Mouse (Mus musculus) hindbrain, postnatal 0 days (tissue): ENCODE measurements at regions not wholly inside any gene's neighbourhood (a gene's known extent, or its start where the extent isn't known, plus 50 kb on each side); places are given as distances from the start of the nearest gene placed in this dataset.
"Not testable (repeated sequence)": the region's sequence is repeated elsewhere in the genome, so short reads cannot be mapped to it uniquely, and the experiment has no call there.

Experiments
- ATAC-seq: fragments of 200-750 bp; cut with Nextera tagmentation; 2 replicates; pipeline ENCODE4 v1.8.0; 2017; ENCODE audit warnings: mild to moderate bottlenecking, moderate TSS enrichment, moderate library complexity
- DNase-seq: peaks from one replicate; pipeline ENCODE4 v3.0.0-alpha.2; 2015; ENCODE audit warnings: low spot score
- H3K27ac ChIP-seq: fragments of 300-500 bp; sonication (generic); 2 replicates; pipeline ENCODE4 v1.5.1; 2014; ENCODE audit warnings: mild to moderate bottlenecking
- H3K27me3 ChIP-seq: fragments of 300-500 bp; sonication (generic); 2 replicates; pipeline ENCODE4 v1.6.1; 2014; ENCODE audit warnings: low read length, mixed read lengths; ENCODE audit not compliant: insufficient read depth
- H3K36me3 ChIP-seq: fragments of 300-500 bp; sonication (generic); 2 replicates; pipeline ENCODE4 v1.6.1; 2014; ENCODE audit warnings: low read length, mixed read lengths; ENCODE audit not compliant: insufficient read depth
- H3K4me1 ChIP-seq: fragments of 300-500 bp; sonication (generic); 2 replicates; pipeline ENCODE4 v1.6.1; 2014; ENCODE audit warnings: antibody characterized with exemption, low read length, mixed read lengths; ENCODE audit not compliant: insufficient read depth
- H3K4me2 ChIP-seq: fragments of 300-500 bp; sonication (generic); 2 replicates; pipeline ENCODE4 v1.6.1; 2014; ENCODE audit warnings: low read depth, mild to moderate bottlenecking, low read length, moderate library complexity, mixed read lengths
- H3K4me3 ChIP-seq: fragments of 300-500 bp; sonication (generic); 2 replicates; pipeline ENCODE4 v1.5.1; 2014; ENCODE audit warnings: low read length
- H3K9ac ChIP-seq: fragments of 300-500 bp; sonication (generic); replicated peaks from 2 replicates; pipeline ENCODE4 v1.6.1; 2014; ENCODE audit warnings: mild to moderate bottlenecking, low read length, moderate library complexity, mixed read lengths
- H3K9me3 ChIP-seq: fragments of 300-500 bp; sonication (generic); 2 replicates; pipeline ENCODE4 v1.6.1; 2016; ENCODE audit warnings: low read length, mixed read lengths
- CTCF ChIP-seq: IDR thresholded peaks from 2 replicates; pipeline ENCODE4 v1.5.1; 2016; ENCODE audit warnings: antibody characterized with exemption, control low read depth, low read depth
- WGBS: fragments of 180-500 bp; shearing (Covaris S2); extraction: QIAGEN DNeasy Blood & Tissue Kit; methylation state at CpG from one replicate; pipeline ENCODE4 v1.1.7; 2014; 5-methylcytosine and 5-hydroxymethylcytosine counted together

DNA sequence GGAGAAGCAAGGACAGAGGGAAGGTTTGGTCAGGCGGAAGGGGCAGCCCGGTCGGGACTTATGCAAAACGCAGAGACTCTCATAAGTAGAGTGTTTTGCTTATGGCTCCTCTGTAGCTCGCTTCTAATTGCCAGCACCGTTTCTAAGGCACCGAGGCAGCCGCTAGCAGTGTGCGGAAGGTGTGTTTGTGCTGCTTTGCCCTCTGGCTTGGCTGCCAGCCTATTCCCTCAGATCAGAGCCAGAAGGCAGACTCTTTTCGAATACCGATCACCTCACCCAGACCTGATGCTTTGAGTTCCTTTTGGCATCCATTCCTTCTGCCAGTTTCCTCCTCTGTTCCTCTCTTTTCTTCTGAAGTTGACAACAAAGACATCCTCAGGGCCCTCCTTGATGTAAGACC lies 93.4 kb upstream of the Ttc29 start:
- Histone ChIP-seq H3K36me3 (no peaks in the 10 kb centered on the region), H3K27ac (no peak overlapping the region; the same call in 1 of the 2 replicates), H3K4me1 (no peaks in the 10 kb centered on the region), H3K4me3 (no peak overlapping the region), H3K4me2 (peak overlapping the region; percentile 23; the same call in 1 of the 2 replicates), H3K9ac (no peak overlapping the region), H3K9me3 (no peaks in the 10 kb centered on the region), H3K27me3 (no peaks in the 10 kb centered on the region)
- DNase-seq (peak; percentile 74), ATAC-seq (peak; percentile 64; the same call in 1 of the 2 replicates)
- no peak for TF ChIP-seq CTCF
- WGBS: 30% methylated on average over 11 of the region's 11 CpGs

- TF ChIP-seq CTCF: peak; percentile 55
- H3K4me1 ChIP-seq: no peaks in the 10 kb centered on the region
- DNase-seq (peak; percentile 43), ATAC-seq (no peak)
- H3K4me3 ChIP-seq: no peak overlapping the region
- H3K4me2 ChIP-seq: no peak overlapping the region
- H3K9me3 ChIP-seq: no peaks in the 10 kb centered on the region
- no peak overlapping the region for H3K27ac ChIP-seq
- H3K27me3 ChIP-seq: no peaks in the 10 kb centered on the region
- WGBS: 56% methylated on average over 5 of the region's 5 CpGs
- no peak overlapping the region for H3K9ac ChIP-seq
- H3K36me3 ChIP-seq: no peaks in the 10 kb centered on the region
Measured at GRCm38 (mm10) chr8:78124248-78124647, 88.8 kb upstream of the Ttc29 start.

DNA sequence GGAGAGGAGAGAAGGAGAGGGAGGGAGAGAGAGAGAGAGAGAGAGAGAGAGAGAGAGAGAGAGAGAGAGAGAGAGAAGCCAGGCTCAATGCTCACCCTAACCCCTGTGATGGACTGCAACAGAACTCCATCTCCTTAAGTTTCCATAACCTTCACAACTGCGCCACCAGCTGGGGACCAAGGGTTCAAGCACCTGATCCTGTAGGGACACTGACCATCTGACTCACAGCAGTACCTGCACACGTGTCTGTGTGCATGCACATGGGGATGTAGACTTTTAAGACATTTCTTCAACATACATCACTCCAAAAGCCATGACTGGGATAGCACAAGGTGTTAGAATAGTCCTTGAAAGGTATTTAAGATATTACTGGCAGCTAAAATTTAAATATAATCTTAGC lies 85.2 kb upstream of the Ttc29 start:
- no peak overlapping the region for H3K4me2 ChIP-seq
- no peaks in the 10 kb centered on the region for H3K9me3 ChIP-seq
- WGBS: 22% methylated on average over 2 of the region's 2 CpGs
- no peaks in the 10 kb centered on the region for H3K4me1 ChIP-seq
- ATAC-seq (no peak), DNase-seq (peak; percentile 59)
- H3K9ac ChIP-seq: no peak overlapping the region
- H3K27ac ChIP-seq: no peak overlapping the region
- no peaks in the 10 kb centered on the region for H3K27me3 ChIP-seq
- H3K4me3 ChIP-seq: no peak overlapping the region
- TF ChIP-seq CTCF: peak; percentile 65
- no peaks in the 10 kb centered on the region for H3K36me3 ChIP-seq

- DNase-seq (no peak), ATAC-seq (no peak)
- no peak overlapping the region for H3K9ac ChIP-seq
- TF ChIP-seq CTCF: no peak
- WGBS: 26% methylated on average over 5 of the region's 5 CpGs
- H3K4me2 ChIP-seq: no peak overlapping the region
- no peaks in the 10 kb centered on the region for H3K27me3 ChIP-seq
- H3K4me3 ChIP-seq: no peak overlapping the region
- H3K27ac ChIP-seq: no peak overlapping the region
- no peaks in the 10 kb centered on the region for H3K4me1 ChIP-seq
- H3K36me3 ChIP-seq: no peaks in the 10 kb centered on the region
- no peaks in the 10 kb centered on the region for H3K9me3 ChIP-seq
Measured at GRCm38 (mm10) chr8:78129061-78129460, 84.0 kb upstream of the Ttc29 start.

GRCm38 (mm10) chr8:78139514-78139913 lies 73.6 kb upstream of the Ttc29 start:
- H3K27me3 ChIP-seq, H3K27ac ChIP-seq, H3K4me2 ChIP-seq, H3K9ac ChIP-seq, H3K9me3 ChIP-seq, H3K4me1 ChIP-seq, H3K36me3 ChIP-seq, ATAC-seq, H3K4me3 ChIP-seq: not testable (repeated sequence)
- 44% methylated on average over 12 of the region's 15 CpGs for WGBS
- DNase-seq: peak; percentile 34

DNA sequence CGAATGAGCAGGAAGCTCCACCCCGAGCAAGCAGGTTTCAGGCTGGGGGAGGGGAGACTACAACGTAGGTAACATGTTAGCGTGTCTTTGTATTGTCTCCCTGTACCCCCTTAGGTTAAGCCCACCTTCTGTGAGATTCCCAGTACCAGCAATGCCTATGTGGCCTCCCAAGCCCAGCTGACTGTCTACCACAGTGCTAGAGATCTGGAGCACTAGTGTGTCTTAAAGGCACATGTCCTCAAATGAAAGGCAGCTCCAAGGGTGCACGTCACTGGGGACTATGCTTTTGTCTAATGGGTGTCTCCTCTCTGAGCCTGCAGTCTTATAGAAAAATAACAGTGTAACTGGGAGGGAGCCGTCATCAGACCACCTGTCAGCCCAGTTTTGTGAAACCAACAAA lies 65.9 kb upstream of the Ttc29 start:
- H3K27ac ChIP-seq: no peak overlapping the region
- ATAC-seq: no peak
- no peak overlapping the region for H3K4me2 ChIP-seq
- 66% methylated on average over 6 of the region's 6 CpGs for WGBS
- H3K4me3 ChIP-seq: no peak overlapping the region
- no peak for DNase-seq
- no peaks in the 10 kb centered on the region for H3K36me3 ChIP-seq
- TF ChIP-seq CTCF: no peak
- H3K4me1 ChIP-seq: no peaks in the 10 kb centered on the region
- peaks cover 4% of the 10 kb centered on the region; the same call in 1 of the 2 replicates for H3K27me3 ChIP-seq
- no peak overlapping the region for H3K9ac ChIP-seq
- no peaks in the 10 kb centered on the region for H3K9me3 ChIP-seq

DNA sequence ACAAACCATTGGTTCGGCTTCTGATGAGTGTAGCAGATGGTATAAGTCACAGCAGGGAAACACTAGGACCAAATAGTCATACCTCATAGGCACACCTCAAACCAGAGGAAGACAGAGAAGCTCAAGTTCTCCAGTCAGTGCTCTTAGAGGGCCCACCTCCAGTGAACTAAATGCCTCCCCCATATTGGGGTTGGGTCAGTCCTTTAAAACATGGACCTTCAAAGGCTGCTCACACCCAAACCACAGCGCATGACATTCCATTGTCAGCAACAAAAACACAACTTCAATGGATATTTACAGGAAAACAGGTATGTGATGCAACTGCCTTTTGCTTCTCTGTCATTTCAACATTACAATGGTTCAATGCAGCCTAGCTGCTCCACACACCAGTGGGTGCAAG lies 65.1 kb upstream of the Ttc29 start:
- no peak overlapping the region for H3K27ac ChIP-seq
- DNase-seq: no peak
- H3K9ac ChIP-seq: no peak overlapping the region
- H3K4me1 ChIP-seq: no peaks in the 10 kb centered on the region
- no peaks in the 10 kb centered on the region for H3K9me3 ChIP-seq
- no peaks in the 10 kb centered on the region for H3K36me3 ChIP-seq
- TF ChIP-seq CTCF: no peak
- H3K4me2 ChIP-seq: no peak overlapping the region
- H3K27me3 ChIP-seq: peaks cover 4% of the 10 kb centered on the region; the same call in 1 of the 2 replicates
- ATAC-seq: no peak
- H3K4me3 ChIP-seq: no peak overlapping the region
- 86% methylated on average over 2 of the region's 2 CpGs for WGBS
